Mouse (Mus musculus) cerebellum, adult 18-20 months (tissue): ENCODE results near the gene Myo3b.

Source experiments
- DNase-seq, 2 experiments: peaks; one replicate each; pipeline ENCODE4 v3.0.0; 2021

The Myo3b gene

DNA sequence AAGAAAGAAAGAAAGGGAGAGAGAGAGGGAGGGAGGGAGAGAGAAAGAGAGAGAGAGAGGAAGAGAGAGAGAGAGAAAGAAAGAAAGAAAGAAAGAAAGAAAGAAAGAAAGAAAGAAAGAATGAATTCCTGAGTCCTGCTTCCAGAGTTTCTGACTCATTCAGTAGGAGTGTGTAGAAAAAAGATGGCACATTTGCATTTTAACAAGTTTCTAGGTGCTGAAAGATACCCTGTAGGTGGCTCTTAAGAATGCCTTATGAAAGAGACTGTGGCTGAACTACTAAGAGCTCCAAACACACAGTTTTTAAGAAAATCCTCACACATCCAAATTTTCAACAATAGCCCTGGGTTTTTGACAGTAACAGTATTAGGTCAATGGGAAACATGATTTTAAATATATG is 264.0 kb downstream of the Myo3b start:
- DNase-seq = no peak

DNA sequence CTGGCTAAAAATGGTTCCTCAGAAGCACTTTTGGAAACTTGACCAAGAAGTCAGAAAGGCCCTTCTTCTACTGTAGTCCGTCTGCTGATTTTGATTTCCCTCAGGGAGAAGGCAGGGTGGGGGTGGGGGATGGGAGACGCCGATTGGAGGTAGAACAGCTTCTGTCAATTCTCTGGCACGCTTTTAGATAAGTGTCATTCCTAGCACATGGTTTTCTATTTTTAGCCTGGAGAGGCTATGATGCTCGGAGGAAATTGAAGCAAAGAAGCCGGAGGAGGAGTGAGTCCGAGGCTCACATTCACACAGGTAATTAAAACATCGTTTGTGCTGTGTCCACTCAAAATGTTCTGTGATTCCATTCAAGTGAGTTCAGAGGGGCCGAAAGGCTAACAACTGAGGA is 276.2 kb downstream of the Myo3b start:
- DNase-seq = no peak

DNA sequence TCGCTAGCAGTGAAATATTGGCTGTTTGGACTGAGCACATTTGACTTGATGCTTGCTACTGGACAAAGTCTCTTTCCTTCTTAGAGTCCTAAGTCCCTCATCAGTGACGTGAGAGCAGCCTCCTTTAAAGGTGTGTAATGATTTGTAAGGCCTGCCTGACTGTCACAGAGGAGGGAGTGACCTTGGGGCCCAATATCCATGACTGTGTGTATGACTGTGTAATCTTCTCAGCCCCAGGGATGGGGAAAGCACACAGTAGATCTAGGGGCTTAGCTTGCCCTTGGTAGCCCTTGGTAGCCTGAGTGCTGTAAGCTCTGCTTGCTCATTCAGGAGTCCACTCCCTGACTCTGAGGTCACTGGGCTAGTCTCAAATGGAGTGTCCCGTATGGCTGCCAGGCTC is 276.8 kb downstream of the Myo3b start:
- DNase-seq = no peak

DNA sequence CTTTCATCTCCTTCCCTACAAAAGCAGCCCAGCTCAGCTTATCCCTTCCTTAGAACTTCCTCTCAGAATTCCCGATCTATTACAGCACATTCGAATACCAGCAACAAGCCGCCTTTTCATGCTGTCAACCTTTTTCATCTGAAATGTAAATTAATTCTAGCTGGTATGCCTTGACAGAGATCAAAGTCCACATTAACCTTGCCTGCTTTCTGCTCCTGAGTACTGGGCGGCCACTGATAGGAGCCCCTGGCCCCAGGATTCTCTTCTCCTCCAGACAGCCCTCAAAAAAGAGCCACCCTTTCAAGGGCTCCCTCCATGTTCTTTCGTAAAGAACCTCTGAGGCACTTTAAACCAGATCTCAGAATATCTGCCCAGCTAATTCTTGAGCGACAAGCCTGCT is 278.9 kb downstream of the Myo3b start:
- no peak for DNase-seq

DNA sequence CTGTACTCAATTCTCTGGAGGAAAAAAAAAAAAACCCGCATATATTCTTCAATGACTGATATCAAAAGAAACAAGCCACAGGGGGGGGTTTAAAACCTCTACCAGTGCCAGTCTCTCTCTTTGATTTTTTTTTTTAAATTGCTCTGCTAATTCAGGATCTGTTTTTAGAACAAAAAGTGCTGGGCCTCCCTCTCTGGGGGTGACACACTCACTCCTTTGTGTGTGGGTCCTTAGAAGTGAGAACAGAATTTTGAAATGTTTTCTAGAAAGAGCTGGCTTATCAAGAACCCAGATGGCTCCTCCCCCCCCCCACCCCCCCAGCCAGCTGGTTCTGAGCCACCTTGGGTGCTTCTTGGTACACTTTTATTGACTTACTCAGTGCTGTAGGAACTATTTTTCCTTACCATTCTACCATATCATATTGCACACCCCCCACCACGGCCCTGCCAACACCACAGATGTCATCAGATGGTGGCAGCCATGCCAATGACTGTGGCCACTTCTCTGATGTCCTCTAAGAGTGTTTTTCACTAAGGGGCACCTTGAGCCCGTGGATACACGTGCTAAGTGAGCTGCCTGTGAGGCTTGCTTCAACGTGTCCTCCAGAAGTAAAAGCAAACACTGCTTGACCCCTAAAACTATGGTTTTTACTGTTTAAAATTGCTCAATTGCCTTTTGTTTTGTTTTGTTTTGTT is 280.1 kb downstream of the Myo3b start:
- DNase-seq = no peak

DNA sequence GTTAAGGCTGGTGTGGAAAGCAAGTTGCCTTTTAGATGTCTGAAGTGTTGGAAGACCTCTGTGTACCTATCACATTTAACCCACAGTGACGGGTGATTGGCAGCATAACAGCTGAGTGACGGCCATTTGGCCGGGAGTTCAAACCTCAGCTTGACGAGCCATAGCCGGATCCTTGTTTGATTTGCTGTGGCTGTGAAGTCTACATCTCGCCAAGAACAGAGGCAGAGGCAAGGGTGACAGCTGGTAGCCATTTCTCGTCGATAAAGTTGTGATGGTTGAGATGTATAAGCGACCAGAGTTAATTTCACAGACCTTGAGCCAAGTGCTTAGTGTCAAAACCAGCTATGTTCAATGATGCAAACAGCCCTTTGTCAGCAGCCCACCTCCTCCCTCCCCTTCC is 283.8 kb downstream of the Myo3b start:
- no peak for DNase-seq

DNA sequence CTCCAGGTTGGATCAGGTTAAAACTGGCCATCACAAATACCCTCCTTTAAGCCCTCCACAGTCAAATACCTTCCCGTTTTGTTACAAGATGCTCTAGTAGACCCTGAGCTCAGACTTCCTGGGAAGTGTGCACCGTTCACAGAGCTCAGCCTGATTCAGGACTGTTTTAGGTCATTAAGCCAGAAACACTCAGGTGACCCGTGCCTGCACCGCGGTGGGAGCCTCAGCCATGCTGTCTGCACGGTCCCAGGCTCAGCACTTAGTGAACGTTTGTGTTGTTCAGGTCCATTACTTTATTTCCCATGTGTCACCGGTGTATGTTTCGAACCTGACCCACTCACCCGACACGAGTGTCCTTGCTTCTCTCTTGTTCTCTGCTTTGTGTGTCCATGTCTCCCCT is 288.7 kb downstream of the Myo3b start:
- DNase-seq = no peak

DNA sequence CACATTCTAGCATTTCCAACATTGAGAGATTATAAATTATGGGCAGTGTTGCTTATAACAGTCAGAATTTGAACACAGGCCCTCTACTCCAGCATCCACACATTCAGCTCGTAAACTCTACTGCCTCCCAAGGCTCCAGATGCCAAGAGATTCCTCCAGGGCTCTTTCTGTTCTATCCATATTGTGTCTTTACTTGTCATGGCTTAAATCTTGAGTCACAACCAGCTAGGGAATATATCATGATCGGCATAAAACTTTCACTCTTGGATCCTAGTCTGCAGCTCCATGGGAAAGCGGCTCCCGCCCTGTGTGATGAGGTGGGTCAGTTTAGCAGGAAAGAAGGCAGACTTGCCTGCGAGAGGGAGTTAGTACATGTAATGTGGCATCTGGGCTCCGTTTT is 294.0 kb downstream of the Myo3b start:
- DNase-seq = no peak

DNA sequence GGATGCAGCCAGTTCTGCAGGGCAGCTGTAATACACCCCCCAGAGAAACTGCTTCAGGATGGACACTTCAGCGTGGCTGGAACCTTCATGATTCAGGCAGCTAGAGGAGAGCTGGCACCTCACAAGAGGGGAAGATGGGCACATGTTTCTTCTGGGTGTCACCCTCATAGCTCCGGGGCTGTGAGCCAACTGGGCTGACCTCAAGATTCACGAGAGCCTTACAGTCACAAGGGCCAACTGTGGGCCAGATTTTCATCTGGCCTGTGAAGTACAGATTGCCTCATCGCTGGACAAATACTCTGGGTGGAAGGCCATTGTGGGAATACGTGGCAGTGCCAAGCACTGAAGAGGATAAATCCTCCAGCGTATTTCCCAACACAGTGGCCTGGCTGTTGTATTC is 294.6 kb downstream of the Myo3b start:
- DNase-seq = no peak

DNA sequence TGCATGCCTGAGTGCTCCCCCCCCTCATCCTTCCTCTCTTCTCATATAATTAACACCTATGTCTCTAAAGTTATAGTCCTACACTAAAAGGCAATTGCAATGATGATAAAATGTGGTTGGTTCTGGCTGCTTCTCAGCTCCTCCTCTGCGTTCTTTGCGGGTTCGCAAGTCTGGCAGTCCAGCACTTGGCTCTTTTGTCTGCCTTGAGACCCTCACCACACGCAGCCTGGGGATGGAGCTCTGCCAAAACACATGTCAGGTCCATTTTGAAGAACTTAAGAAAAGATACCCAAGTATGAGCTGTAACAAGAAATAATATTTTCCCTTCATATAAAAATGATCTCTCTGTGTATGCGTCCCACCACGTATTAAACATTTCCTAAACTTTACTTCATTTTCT is 297.6 kb downstream of the Myo3b start:
- no peak for DNase-seq

DNA sequence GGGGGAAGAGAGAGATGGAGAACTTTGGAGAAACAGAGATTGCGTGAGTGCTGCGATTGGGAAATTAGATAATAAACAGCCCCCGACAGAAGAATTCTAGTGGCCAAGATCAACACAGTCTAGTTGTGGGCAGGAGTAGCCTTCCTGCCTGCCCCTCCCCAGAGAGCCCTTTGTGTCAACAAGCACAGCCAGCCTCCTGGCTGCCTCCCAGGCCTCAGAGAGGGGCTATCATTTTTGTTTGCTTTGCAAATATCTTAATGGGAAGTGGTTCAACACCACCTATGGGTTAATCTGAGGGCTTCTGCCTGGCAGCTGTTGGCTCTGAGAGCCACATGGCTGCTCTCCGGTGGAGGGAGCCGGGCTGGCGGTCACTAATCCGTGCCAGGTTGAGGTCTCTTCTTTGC is 298.3 kb downstream of the Myo3b start:
- no peak for DNase-seq

DNA sequence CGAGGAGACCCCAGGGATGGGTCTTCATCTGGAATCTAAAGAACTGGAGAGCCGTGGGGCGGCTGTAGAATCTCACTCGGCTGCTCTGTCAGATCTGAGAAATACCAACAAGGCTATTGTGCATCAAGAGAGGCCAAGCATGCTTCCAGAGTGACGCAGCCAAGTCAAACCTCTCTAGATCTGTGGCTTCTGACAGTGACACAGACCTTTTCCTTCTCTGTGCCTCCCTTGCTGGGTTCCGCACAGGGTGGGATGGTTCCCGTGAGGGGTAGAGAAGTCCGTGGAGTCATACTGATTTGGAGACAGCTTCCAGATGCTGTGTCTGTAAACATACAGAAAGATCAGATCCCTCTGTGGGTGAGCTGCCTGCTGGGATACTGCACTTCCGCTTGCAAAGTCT is 298.9 kb downstream of the Myo3b start:
- DNase-seq = no peak

DNA sequence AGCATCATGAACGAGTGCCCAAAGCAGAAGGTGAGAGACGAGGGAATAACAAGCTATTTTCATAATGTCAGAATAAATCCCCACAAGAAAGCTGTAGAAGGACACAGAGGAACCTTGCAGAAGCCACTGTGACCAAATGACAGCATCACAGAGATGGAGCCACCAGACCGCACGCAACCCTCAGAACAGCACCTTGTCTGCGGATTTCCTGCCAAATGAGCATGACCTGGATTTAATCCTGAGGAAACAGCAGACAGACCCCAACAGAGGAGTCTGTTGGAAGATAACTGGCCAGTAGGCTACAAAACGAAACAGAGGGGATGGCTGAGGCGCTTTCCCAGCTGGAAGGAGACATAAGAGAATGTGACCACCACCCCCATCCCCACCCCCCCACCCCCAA is 300.1 kb downstream of the Myo3b start:
- no peak for DNase-seq

DNA sequence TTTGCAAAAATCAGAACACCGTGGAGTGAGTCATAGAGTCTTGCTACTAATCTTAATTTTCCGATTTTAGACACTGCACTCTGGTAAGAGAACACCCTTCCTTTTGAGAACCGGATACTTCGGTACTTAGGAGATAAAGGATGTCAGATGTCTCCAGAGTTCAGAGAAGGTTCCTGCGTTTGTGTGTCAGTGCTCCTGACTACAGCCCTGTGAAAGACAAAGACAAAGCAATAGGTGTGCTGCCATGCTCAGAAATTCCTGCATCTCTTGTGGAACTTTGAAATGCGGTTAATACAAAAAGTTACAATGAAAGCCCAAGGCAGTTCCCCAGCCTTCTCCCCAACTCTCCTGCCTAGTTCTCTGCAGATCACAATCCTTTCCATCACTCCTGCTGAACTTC is 300.6 kb downstream of the Myo3b start:
- no peak for DNase-seq

DNA sequence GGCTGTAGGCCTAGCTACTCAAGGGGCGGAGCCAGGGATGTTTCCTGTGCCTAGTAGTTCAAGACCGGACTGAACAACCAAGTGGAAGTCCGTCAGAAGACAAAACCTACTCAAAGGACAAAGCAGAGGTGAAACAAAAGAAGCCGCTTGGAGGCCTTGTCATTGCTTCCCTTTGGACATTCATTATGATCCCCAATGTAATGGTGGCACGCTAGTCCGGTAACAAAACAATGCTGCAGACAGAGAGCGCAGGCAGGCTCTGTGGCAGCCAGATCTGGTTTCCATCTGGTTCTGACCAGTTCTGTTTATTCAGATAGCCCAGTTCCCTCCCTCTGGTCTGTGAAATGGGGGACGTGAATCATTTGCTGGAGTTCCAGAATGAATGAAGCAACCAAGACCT is 301.3 kb downstream of the Myo3b start:
- DNase-seq = no peak

DNA sequence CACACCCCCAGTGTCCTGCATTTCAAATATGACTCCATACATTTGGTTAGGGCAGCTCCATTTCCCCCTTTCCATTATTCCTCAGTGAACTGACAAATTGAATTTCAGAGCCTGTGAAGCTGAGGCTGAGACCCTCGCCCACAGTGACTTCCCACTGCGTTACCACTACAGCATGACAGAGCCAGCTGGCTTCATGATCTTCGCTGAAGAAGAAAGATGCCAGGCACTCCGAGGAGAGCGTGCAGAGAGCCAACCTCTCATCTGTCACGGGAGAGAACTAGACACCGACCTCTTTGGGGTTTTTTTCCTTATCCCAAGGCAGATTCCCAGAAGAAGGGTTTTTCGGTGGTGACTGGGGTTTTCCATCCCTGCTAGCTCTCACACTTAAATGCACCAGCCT is 306.2 kb downstream of the Myo3b start:
- DNase-seq = no peak

DNA sequence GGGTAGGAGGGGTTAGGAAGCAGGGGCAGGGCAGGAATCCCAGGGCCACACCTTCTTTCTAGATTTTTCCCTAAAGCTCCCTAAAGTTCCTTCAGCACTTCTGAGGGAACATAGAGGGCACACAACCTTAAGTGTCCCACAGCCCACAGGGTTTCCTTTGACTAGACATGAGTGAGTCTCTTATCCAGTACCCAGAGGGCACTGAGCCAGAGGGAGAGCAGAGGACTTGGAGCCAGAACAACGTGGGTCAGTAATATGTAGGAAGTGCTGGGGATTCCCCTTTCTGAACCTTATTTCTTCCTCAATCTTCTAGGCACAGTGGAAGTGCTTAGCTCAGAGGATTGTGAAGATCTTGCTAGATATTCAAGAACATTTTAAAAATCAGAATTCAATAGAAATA is 308.6 kb downstream of the Myo3b start:
- no peak for DNase-seq

DNA sequence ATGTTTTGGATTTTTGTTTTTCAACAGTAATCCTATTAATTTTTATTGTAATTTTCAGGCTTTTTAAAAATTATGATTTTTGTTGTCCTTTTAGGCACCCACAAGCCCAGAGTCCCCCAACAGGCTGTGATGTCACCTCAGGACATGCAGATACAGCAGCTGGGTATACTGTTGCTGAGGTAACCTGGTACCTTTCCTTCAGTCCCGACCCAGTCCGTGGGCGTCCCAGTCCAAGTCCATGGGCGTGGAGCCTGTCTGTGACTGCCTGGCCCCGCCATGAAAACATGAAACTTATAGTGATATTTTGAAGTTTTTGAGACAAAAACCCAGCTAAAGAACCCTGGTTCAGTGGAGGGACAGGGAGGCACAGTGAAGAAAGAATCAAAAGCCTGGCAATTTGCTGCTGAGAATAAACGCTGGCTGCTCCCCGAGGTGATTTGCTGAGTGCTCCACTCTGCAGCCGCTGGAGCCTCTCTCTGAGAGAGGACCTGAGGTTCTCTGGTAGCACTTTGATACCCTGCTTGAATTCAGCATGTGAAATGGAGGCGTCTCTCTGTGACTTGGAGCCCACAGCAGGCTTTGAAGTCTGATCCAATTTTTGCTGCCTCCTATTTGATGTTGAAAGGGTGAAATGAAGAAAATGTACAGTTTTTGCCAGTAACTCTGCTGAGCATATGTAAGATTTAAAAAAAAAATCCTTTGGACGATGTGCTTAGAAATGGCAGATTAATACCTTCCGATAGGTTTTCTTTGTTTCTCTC is 310.0 kb downstream of the Myo3b start:
- DNase-seq = no peak

DNA sequence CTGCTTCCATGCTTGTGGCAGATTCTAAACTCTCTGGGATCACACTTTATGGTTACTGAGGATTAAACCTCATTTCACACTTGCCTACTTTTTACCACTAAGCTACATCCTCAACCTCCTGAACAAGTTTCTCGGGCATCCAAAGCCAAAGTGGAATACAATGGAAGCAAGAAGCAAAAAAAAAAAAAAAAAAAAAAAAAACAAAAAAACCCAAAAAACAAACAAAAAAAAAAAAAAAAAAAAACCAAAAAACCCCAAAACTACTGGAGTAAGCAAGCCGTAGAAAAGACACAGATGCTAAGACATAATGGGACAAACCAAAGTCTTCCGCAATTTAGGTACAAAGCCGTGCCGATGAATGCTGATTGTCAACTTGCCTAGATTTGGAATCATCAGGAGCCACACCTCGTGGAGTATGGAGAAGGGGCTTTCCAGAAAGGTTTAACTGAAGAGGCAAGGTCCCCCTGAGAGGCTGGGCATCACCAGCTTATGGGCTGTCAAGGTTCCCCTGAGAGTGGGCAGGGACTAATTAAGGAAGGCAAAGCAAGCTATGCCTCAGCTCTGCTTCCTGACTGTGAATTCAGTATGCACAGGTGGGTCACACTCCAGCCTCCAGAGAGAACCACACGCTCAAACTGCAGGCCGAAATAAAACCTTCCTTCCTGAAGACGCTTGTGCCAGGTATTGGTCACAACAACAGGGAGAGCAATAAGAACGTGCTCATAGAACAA is 313.7 kb downstream of the Myo3b start:
- no peak for DNase-seq

DNA sequence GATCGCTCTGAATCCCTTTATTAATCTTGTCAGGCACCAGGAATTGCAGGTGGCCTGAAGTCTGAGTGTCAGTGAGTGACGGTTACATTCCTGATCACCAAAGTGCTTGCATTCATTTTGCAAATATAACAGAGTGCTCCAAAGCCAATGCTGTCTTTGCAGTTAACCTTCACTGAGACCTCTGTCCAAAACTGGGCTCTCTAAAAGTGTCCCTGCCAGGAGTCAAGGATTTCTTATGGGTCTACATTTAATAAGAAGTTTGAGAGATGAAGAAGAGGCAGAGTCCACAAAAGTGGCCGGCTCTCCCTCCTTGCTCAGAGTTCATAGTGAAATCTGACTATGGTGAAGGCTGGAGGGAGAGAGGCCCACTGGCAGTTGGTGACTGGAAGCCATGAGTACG is 315.1 kb downstream of the Myo3b start:
- DNase-seq = no peak

DNA sequence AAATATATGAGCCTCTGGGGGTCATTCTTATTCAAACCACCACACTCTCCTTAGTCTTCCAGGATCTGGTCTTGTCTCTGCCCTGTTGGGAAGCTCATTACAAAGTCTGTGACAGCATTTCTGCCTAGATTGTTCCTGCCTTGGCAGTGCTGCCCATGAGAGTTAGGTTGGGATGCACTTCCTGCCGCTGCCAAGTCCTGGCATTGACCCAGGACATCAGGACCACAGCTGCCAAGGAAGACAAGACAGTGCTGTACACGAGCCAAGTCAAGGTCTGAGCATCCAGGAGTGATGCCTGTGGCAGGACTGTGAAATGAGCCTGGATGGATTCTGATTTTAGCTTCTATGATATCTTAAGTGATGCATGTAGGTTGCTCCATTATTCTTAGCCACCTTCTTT is 316.1 kb downstream of the Myo3b start:
- DNase-seq = no peak

DNA sequence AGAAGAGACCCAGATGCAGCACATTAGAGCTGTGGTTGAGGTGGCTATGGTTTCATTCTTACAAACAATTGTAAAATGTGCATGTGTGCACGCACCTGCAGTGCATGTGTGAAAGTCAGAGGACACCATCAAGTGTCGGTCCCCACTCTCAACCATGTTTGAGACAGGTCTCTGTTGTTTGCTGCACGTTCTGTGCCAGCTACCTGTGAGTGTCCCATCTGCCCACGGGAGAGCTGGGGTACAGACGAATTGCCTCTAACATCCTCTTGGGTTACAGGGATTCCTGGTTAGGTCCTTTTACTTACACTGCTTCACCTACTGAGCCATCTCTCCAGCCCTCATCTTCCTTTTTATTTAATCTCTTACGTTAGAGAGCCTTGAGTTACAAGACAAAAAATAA is 330.5 kb downstream of the Myo3b start:
- DNase-seq = peak in 1 of 2 experiments; percentile 3

DNA sequence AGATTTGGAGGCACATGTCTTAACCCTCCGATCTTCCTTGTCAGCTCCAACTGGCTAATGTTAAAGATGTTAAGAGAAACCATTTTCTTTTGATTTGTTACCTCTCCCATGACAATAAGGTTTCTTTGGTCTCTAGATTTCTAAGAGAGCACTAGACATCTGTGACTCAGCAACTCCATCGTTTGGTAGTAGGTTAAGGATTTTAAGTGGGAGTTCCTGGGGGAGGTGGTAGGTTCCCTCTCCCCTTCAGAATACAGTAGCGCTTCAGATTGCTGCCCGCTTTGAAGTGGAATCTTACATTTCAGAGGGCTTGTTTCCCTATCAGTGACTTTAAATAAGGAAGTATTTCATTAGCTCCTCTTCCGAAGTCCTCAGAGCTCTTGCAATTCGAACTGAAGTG is 340.4 kb downstream of the Myo3b start:
- DNase-seq = no peak

DNA sequence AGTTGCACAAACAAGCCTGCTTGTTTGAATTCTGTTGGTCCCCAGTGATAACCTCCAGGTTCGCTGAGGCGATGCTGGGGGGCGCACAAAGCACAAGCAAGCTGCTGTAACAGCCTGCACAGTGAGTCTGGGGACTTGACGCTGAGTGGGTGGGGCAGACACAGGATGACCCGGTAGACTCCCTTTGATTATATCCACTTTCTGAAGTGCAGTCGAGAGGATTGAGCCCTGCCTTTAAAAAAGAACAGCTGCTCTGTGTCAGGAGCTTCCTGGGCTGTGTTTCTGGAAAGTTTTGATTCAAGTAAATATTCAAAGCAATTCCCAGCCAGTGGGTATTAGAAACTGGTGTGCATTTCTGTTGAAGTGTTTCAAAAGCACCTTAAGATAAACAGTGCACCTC is 341.0 kb downstream of the Myo3b start:
- no peak for DNase-seq
